Mouse (Mus musculus): ENCODE measurements around the gene Aldh18a1. TPM values are rescaled to one million over a fixed set of nuclear protein-coding genes. Genes with fewer than 3 reads are reported as not detected.

Gene Aldh18a1
- total RNA-seq, 2 experiments from 2014 or later = 15.6 to 19.6 TPM

GRCm38 (mm10) chr19:40542776-40543175, 45.5 kb downstream of the Aldh18a1 start:
- DNase-seq = no peak
- intact Hi-C loops (cut with DNase I) = no loop called here

GRCm38 (mm10) chr19:40536526-40536925, 51.7 kb downstream of the Aldh18a1 start:
- intact Hi-C loops (cut with DNase I) = no loop called here
- no peak for DNase-seq

- intact Hi-C loops (cut with DNase I) = no loop called here
- peak; percentile 17 for DNase-seq
Observed at GRCm38 (mm10) chr19:40532525-40532924, 55.7 kb downstream of the Aldh18a1 start.

GRCm38 (mm10) chr19:40530323-40530722, 57.9 kb downstream of the Aldh18a1 start:
- intact Hi-C loops (cut with DNase I) = no loop called here
- DNase-seq = no peak

- intact Hi-C loops (cut with DNase I) = no loop called here
- DNase-seq = no peak
Observed at GRCm38 (mm10) chr19:40528254-40528653, 60.0 kb downstream of the Aldh18a1 start.

- no peak for DNase-seq
- intact Hi-C loops (cut with DNase I) = no loop called here
Observed at GRCm38 (mm10) chr19:40526367-40527014, 61.8 kb downstream of the Aldh18a1 start.

GRCm38 (mm10) chr19:40523431-40524005, 64.7 kb downstream of the Aldh18a1 start:
- intact Hi-C loops (cut with DNase I) = no loop called here

GRCm38 (mm10) chr19:40520403-40520802, 67.9 kb downstream of the Aldh18a1 start:
- intact Hi-C loops (cut with DNase I) = no loop called here
- DNase-seq = no peak

More at GRCm38 (mm10) chr19:40523431-40524005, 64.7 kb downstream of the Aldh18a1 start:
- DNase-seq = no peak

GRCm38 (mm10) chr19:40518706-40519105, 69.6 kb downstream of the Aldh18a1 start:
- no peak for DNase-seq
- intact Hi-C loops (cut with DNase I) = no loop called here

GRCm38 (mm10) chr19:40515596-40515995, 72.7 kb downstream of the Aldh18a1 start:
- intact Hi-C loops (cut with DNase I) = no loop called here

GRCm38 (mm10) chr19:40514376-40514775, 73.9 kb downstream of the Aldh18a1 start:
- DNase-seq = no peak
- intact Hi-C loops (cut with DNase I) = loop anchor here (5.0 kb wide), 1 partner anchor 102 kb away; no protein-coding TSS in a partner anchor

More at GRCm38 (mm10) chr19:40515596-40515995, 72.7 kb downstream of the Aldh18a1 start:
- DNase-seq = no peak

- intact Hi-C loops (cut with DNase I) = loop anchor here (2.0 to 5.0 kb wide), 3 partner anchors 19 to 101 kb away; no protein-coding TSS in a partner anchor
- DNase-seq = peak; percentile 97
Observed at GRCm38 (mm10) chr19:40513632-40514078, 74.6 kb downstream of the Aldh18a1 start, which contains the start of gene Sorbs1. Sorbs1 (minus strand) TSS chr19:40513779.

- intact Hi-C loops (cut with DNase I) = loop anchor here (2.0 to 5.0 kb wide), 3 partner anchors 18 to 100 kb away; no protein-coding TSS in a partner anchor
- DNase-seq = peak; percentile 55 to 57
Observed at GRCm38 (mm10) chr19:40512500-40513421, 75.5 kb downstream of the Aldh18a1 start.

GRCm38 (mm10) chr19:40511679-40512309, 76.5 kb downstream of the Aldh18a1 start:
- peak; percentile 61 to 78 for DNase-seq
- intact Hi-C loops (cut with DNase I) = loop anchor here (2.0 to 5.0 kb wide), 3 partner anchors 17 to 99 kb away; no protein-coding TSS in a partner anchor

GRCm38 (mm10) chr19:40511100-40511439, 77.2 kb downstream of the Aldh18a1 start:
- intact Hi-C loops (cut with DNase I) = loop anchor here (5.0 kb wide), 1 partner anchor 99 kb away; no protein-coding TSS in a partner anchor

GRCm38 (mm10) chr19:40510387-40511099, 77.7 kb downstream of the Aldh18a1 start:
- no peak for DNase-seq
- intact Hi-C loops (cut with DNase I) = loop anchor here (5.0 kb wide), 1 partner anchor 98 kb away; no protein-coding TSS in a partner anchor

More at GRCm38 (mm10) chr19:40511100-40511439, 77.2 kb downstream of the Aldh18a1 start:
- no peak for DNase-seq

- intact Hi-C loops (cut with DNase I) = no loop called here
- DNase-seq = no peak
Observed at GRCm38 (mm10) chr19:40509274-40509673, 79.0 kb downstream of the Aldh18a1 start.

GRCm38 (mm10) chr19:40508851-40509250, 79.4 kb downstream of the Aldh18a1 start:
- DNase-seq = no peak

GRCm38 (mm10) chr19:40506965-40507364, 81.3 kb downstream of the Aldh18a1 start:
- DNase-seq = no peak
- intact Hi-C loops (cut with DNase I) = loop anchor here (2.0 kb wide), 1 partner anchor 74 kb away; no protein-coding TSS in a partner anchor

More at GRCm38 (mm10) chr19:40508851-40509250, 79.4 kb downstream of the Aldh18a1 start:
- intact Hi-C loops (cut with DNase I) = no loop called here

All from heart, postnatal 10 days (tissue).